Mouse (Mus musculus) left cerebral cortex, adult 11 months (tissue): ENCODE data around the gene Zfp512b.

Experiments
- DNase-seq: peaks from one replicate; pipeline ENCODE4 v3.0.0; 2022; ENCODE audit warnings: low spot score

Gene Zfp512b

DNA sequence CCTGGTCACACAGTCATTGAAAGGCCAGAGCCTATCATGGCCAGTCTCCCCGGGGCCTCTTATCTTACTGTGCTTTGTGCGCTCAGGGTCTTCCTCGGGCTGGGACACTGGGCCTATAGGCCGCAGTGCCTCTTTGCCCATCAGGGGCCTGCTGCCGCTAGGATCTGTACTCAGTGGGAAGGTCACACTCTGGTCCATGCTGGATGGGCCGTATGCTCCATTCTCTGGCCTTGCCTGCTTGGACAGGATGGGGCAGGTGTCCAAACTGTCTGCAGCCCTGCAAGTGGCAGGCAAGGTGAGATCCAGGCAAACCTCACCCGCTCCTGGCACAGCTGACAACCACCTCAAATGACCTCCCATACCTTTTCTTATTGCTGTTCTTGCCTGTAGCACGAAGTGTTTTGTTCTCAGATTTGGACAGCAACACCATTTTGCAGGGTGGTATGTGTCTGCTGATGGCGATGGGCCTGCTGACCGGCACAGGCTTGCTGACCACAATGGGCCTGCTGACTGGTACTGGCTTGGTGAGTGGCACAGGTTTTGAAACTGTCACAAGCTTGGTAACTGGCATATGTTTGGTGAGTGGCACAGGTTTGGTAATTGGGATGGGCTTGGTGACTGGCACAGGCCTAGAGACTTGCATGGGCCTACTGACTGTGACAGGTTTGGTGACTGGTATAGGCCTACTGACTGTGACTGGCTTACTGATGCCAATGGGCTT lies 3.4 kb downstream of the Zfp512b start:
- no peak for DNase-seq

DNA sequence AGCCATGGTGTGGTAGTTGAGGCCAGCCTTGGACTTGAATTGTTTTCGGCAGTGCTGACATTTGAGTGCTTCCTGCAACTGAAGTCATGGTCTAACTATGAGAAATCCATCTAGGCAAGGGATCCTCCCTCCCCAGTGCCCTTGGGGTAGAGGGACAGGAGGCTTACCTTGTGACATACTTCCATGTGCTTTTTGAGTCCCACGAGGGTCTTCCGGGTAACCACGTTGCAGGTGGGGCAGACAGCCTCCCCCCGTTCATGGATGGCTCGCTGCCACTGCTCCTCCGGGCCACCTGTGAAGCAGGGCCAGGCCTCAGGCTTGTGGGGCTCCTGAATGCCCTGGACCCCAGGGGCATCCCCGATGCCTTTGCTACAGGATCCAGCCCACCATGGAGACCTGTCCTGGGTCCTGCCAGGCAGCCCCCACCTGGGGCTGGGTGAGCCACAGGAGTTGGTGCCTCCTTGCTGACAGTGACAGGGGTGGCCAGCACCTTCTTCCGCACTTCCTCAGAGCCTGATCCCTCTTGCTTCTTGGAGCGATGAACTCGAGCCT lies 4.3 kb downstream of the Zfp512b start:
- DNase-seq = no peak

DNA sequence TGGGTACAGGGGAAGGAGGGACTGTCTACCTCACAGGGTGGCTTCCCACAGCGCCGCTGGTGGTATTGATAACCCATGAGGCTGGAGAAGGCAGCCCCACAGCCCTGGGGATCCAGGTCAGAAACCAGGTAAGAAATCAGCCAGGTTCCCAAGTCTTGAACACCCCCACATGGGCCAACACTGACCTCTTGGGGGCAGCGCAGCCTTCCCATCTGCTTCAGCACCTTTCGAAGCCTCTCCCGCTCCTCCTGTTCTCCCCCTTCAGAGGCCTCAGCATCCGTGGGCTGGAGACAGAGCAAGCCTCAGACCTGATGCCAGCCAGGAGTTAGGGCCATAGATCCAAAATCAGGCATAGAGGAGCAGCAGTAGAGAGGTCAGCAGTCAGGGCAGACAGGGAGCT lies 4.8 kb downstream of the Zfp512b start:
- DNase-seq = no peak

DNA sequence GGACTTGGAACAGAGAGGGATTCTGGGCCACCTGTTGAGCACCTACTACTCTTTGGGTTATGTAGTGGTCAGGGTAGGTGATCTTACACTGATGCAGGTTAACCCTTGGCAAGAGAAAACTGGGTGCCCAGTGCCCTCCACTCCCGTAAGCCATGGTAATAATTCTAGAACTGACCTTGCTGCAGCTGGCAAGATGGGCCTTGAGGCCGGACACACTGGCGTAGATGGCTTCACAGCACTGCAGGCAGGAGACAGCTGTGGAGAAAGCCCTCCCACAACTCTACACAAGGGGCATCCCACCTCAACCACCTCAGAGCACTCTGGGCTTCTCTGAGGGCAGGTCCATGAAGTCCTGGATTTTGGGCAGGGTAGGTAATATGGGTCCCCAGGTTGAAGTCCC lies 6.5 kb downstream of the Zfp512b start:
- DNase-seq = no peak

DNA sequence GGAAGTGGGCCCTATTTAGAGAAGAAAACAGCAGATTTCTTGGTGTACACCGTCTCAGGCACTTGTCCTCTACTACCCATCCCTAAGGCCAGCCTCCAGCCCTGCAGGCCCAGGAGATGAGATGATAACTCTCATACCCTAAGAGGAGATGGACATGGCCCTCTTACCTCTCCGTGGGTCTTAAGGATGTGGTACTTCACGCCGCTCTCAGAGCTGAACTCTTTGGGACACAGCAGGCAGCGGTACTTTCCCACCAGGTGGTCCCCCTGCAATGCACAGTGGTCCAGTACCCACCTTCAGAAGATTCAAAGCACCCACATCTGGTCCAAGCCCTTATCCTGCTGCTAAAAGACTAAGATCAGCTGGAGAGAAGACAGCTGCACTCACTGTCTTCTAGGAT lies 7.1 kb downstream of the Zfp512b start:
- DNase-seq = no peak

DNA sequence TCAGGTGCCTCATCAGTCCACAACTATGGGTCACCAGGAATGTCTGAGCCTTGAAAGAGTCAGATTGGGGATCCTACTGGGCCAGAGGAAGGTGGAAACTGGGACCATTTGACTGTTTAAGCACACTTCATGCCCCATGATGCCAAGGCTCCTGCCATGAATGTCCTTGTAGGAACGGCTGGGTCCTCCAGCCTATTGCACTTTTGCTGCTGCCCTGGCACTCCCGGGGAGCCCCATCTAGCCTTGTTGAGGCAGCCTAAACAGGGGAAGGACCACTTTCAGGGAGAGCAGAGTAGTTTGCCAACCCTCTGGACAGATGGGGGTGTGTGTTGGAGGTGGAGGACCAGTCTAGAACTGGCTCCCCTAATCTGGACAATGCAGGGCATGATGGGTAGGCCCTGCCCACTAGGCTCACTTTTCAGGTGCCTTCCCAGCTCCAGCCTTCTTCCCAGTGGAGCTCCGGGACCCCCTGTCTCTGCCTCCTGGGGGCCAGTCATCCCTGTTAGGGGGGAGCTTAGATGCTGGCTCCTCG lies 8.1 kb downstream of the Zfp512b start, which contains the start of gene Uckl1:
Gene Uckl1 (minus strand): TSS at position 482 of the 532 bp plus-strand sequence.
- DNase-seq = no peak

DNA sequence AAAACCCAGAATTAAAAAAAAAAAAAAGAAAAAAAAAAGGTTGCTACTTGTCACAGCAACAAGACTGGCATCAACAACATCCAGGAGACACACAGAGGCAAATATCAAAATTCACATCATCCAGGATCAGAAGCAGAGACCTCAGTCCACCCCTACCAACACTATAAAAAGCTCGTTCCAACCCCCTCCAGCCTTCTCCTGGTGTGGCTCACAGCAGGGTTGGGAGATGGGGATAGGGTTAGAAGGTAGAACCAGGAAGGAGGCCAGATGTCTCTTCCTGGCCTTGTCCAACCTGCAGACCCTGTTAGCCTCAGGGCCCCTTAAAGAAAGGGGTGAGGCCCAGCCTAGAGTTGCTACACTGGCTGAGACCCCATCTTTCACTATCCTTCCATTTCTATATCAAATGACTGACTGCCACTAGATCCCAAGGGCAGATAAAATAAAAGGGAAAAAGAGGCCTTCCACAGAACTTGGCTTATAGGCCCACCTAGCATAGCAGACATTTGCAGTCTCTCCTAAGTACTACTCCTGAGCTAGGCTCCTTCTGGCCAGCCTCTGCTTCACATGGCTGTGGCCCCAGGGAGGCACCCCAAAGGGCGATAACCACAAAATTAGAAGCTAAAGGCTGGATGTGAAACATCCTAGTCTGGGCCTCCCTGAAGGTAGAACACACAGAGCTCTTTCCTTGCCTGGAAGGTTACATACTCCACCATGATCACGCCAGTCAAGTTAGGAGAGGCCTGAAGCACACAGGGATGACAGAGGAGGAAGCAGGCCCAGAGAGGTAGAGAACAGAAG lies 8.9 kb downstream of the Zfp512b start:
- DNase-seq = no peak

DNA sequence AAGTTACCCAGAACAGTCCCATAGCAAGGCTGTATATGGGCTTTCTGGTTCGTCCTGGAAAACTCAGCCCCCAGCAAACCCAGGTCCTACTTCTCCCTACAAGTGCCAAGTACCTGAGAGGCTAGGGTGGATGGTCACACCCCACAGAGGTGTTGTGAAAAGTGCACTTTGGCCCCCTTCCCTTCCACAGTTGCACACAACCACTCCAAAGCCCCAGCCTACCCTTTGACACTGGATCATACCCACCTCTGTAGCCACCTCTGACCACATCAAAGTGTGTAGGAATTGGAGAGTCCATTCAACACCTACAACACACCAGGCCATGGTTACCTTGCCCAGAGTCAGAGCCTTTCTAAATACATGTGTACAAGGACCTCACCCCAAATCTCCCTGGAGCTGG lies 9.7 kb downstream of the Zfp512b start:
- no peak for DNase-seq

DNA sequence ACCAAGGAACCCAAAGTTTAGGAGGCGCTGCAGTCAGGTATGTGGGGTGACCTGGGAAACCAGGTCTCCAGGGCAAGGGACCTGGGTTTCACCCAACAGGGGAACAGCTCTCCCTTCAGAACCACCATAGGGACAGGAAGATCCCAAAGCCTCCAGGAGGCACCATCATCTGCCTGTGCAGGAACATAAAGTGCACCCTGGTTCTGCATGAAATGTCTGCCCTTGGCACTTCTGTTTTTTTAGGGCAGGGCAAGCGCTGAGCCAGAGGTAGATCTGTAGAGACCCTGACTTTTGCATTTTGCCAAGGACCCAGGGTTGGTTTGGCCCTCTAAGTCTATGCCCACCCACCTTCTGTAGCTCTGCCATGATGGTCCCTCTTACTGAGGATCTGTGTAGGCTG lies 10.2 kb downstream of the Zfp512b start:
- DNase-seq = no peak

DNA sequence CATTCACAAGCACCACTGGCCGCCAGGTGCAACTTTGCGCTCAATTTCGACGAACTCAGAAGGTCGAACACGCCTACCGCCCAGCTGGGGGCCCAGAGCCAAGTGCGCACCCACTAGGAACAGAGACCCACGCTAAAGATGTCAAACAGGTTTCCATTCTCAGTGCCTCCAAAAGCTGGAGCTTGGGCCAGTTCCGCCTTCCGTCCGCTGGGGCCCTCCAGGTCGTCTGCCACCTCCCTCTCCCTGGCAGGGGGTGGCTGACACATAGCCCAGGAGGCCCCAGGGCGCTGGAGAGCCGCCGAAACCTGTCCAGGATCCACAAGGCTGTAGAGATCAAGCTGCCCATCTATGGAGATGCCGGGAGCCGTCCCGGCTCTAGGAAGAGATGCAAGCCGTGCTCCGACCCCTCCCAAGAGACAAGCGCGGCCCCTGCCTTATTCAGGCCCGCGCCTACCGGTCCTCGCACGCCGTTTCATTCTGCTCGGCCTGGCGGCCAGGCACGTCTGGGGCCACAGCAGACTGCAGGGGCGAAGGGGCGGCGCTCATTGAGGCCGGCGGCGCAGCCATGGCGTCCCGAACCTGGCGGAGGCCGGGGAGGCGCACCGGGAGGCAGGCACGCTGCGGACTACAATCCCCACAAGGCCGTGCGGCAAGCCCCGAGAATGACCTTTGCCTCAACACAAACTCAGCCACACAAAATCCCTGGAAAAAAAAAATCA lies 11.0 kb downstream of the Zfp512b start:
- DNase-seq = peak; percentile 78

DNA sequence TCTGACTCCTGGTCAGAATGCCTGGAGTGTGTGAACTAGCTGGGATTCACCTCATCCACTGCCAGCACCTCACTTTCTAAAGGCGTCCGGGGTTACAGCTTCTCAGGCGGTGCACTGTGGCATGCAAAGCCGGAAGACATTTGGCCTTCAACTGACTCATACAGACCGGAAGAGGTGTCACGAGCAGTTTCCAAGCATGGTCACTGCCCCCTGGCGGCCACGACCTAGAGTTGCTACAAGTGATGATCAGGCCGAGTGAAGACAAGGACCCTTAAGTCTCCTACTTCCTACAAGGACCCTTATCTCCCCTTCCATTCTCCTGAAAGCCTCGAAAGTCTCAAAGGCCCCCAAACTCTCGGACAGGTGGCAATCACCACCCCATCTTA lies 11.6 kb downstream of the Zfp512b start:
- peak; percentile 74 for DNase-seq

DNA sequence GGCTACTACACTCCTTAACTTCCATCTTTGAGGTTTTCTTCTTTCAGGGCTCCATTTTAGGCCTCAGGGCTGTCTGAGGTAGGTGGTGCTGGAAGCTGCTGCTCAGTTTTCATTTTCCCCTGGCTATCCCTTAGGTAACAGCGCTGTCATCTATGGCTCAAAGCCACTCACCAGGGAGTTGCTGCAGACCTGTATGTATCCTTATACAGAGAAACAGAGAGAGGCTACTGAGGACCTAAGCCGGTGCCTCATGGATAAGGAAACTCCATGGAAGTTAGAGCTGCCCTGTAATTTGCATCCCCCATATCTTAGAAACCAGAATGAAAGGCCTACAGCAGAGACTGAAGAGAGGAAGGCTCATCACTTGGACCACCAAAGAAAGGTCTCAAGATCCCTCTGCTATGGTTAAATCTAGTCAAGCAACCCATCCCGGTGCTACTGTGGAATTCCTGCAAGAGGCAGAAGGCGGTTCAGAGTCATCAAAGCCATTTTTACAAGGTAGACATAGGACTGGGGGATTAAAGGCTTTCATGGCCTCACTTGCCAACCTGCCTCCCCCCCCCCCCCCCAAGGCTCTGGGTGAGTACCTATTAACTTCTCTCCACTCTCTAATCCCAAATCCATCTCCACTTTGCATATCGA lies 12.4 kb downstream of the Zfp512b start:
- DNase-seq = no peak

DNA sequence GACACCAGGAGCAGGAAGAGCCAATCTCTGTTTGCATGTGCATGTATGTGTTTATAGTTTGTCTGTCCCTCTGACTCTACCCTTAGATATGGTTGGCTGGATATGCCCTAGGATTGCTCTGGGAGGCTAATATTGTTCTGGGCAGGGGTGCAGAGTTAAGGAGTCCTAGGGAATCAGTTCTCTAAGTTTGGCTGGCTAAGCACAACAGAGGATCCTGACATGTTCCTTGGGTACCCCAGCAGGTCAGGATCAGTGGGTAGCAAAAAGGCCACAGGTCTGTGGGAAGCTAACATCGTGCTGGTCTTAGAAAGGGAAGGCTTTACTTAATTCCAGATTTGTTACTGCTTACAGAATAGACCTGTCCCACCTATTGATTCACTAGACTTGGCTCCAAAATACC lies 12.9 kb downstream of the Zfp512b start:
- no peak for DNase-seq

DNA sequence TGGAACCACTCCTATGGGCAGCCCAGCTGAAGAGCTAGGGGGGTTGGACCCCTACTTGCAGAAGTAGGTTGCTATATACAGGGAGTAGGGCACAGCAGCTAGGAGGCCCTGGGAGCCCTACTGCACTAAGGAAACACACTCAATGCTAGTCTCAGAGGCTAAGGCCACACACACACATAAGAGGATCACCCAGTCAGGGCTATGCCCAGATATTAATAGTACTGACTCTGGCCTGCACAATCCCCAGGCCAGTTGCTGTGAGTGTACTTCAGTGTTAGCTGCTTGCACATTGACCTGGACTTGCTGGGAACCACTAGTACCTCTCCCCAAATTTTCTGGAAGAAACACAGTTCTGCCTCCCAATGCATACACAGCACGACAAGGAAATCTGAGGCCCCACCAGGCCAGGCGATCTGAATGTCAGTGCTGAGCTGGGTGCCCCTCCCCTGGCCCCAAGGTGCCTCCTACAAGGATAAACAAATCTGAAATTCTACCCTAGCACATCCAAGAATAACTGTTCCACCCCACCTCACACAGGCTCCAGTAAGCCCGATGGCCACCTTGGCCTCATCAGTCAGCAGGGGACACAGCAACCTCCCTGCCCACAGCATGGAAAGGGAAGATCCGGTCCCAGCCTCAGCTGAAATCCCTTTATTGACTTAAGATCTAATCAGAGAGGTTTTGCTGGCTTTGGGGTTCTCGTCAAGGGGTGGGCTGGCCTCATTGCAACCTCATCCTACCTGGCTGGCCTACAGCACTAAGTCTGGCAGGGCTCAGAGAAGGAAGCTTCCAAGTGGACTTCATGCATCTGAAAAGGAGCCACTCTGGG lies 13.6 kb downstream of the Zfp512b start:
- DNase-seq = no peak

DNA sequence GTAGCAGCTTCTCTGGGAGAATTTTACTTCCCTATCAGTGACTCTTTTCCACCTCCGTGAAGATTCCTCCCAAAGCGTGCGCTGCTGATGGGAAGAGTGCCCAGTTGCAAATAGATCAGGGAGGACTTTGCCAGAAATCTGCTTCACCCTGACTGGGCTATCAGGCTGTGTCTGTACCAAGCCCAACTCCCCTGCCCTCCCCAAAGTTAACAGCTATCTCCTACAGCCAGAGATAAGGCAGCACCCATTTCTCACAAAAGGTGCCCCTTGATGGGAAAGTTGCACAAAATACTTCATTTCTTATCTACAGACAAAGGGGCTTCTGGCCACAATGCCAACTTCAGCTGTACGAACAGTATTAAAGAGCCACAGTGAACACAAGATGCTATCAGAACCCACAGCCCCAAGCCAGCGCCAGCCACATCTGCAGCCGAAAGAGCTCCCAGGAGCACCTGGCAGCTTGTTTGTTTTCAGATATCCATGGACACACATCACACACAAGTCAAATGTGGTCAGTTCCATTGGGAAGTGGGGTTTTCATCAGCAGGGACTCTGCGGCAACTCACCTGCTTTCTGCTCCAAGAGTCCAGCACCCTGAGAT lies 14.5 kb downstream of the Zfp512b start:
- DNase-seq = no peak

DNA sequence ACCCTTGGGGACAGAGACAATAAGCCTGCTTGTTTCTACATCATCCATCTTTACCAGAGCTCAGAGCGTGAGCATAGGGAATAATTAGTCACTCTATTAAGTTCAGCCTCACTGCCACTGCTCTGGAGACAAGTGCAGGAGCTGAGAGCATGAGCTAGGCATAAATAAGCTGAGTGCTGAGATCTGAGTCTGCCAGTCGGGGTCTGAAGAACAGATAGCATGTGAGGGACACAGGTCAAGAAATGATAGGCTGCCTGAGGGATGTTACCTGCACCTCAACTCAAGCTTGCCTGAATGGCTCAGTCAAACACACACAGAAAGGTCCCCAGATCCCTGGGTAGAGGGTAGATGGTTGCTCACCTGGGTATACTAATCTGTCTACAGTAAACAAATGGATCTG lies 15.5 kb downstream of the Zfp512b start:
- no peak for DNase-seq

DNA sequence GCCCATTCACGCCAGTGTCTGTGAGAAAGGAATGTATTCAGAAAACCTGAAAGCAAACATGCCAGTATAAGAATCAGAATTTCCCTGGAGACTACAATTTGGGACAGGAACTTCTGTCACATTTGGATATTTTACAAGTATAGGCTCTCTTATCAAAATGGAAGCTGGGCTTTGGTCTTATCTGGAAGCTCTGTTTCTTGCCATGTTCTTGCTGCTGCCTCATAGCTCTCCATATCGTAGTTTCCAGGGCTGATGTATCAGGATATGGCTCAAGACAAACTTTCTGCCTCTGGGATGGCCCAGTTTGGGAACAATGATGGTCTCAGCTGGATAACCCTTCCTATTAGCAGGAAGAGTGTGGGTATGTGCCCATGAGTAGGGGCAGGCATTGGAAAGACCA lies 16.0 kb downstream of the Zfp512b start:
- no peak for DNase-seq

DNA sequence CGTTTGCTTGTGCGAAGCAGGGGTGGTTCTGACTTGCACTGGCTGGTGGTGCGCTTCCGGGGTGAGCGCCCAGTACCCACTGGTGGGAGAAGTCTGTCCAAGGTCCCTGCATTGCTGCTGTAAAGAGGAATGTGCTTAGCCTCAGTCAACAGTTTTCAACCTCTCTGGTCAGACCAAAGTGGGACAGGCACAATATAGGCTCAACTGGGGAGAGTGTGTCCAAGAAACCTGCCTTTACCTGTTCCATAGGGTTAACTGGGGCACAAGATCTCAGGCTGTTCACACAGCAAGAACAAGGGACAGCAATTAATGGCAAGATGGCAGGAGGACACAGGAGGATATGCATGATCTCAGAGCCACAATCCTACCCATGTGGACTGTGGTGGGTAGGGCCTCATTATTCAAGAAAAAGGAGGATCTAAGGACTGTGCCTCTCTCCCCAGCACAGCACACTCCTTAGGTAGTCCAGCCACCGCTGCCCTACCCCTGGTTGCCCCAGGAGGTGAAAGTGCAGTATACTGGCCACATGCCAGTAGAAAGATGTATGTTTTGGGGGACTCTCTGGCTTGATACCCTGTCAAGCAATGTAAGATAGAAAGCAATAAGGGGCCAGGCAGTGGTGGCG lies 17.6 kb downstream of the Zfp512b start:
- DNase-seq = no peak

DNA sequence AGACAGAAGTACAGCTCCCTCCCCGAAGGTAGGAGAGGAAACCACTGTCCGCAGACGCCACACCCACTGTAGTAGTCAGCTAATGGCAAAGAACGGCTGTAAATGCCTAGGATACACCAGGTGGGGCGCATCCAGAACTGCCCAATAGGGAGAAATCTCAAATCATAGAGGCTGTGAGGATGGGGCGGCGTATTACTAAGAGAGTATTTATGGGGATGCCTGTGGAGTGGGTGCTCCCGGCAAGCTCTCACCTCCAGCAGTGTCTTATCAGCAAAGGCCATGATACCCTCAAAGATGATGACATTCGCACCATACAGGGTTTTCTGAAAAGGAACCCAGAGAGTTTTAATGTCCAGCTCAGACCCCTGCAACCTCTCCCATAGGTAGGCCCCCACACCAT lies 18.6 kb downstream of the Zfp512b start:
- no peak for DNase-seq
